Mouse (Mus musculus) embryonic stem cell, embryonic (primary cell): Measurements from ENCODE around the gene Ubc.

Experiments used
- CTCF ChIA-PET, 4 experiments: fragments of 300-600 bp in 2 of 4; fragments of 350-600 bp in 2 of 4; sonication (Branson Sonifier 250); formaldehyde crosslinking; loops; one replicate each; lab custom pipeline; 2022; ENCODE audit warnings: inconsistent platforms in 2 of 4; lab: Charles Lee
- POLR2A ChIA-PET, 4 experiments: fragments of 300-600 bp in 2 of 4; fragments of 350-600 bp in 2 of 4; sonication (Branson Sonifier 250); formaldehyde crosslinking; loops; one replicate each; lab custom pipeline; 2022; ENCODE audit warnings: antibody characterized with exemption in 4 of 4, inconsistent platforms in 1 of 4; lab: Charles Lee

The Ubc gene

GRCm38 (mm10) chr5:125378919-125379318, 11.1 kb downstream of the Ubc start:
- CTCF ChIA-PET, result interaction anchor here (0.5 to 3.6 kb wide), 8 partner anchors 10 to 134 kb away, joined by 3 to 11 read pairs (median 4); no protein-coding TSS in a partner anchor
- POLR2A ChIA-PET, result interaction anchor here in 3 of 4 experiments (0.5 to 1.5 kb wide), 9 partner anchors 10 to 127 kb away, joined by 3 to 7 read pairs (median 4); partner anchors contain the start of genes Gm10382 (in 1 of the 3) and Ubc (in 1 of the 3)

GRCm38 (mm10) chr5:125377214-125377613, 12.8 kb downstream of the Ubc start:
- CTCF ChIA-PET, result no interaction called here

GRCm38 (mm10) chr5:125375871-125376270, 14.1 kb downstream of the Ubc start:
- POLR2A ChIA-PET, result interaction anchor here in 3 of 4 experiments (0.8 to 2.5 kb wide), 7 partner anchors 8 to 30 kb away, joined by 3 to 15 read pairs (median 6); no protein-coding TSS in a partner anchor
- CTCF ChIA-PET, result interaction anchor here in 2 of 4 experiments (0.9 to 1.3 kb wide), 2 partner anchors 104 to 130 kb away, joined by 3 read pairs; no protein-coding TSS in a partner anchor

More at GRCm38 (mm10) chr5:125377214-125377613, 12.8 kb downstream of the Ubc start:
- POLR2A ChIA-PET, result interaction anchor here in 1 of 4 experiments (0.6 kb wide), 1 partner anchor 54 kb away, joined by 3 read pairs; no protein-coding TSS in a partner anchor

GRCm38 (mm10) chr5:125372027-125372426, 18.0 kb downstream of the Ubc start:
- ChIA-PET POLR2A (interaction anchor here (0.7 to 3.5 kb wide), 12 partner anchors 11 to 276 kb away, joined by 3 to 25 read pairs (median 3); partner anchors contain the start of gene Bri3bp (in 1 of the 4)), CTCF (interaction anchor here (0.6 to 1.7 kb wide), 11 partner anchors 12 to 151 kb away, joined by 3 to 6 read pairs (median 4); partner anchors contain the start of gene Scarb1 (in 1 of the 4))

GRCm38 (mm10) chr5:125370950-125371693, 18.9 kb downstream of the Ubc start:
- CTCF ChIA-PET, result interaction anchor here (0.7 to 1.7 kb wide), 9 partner anchors 30 to 152 kb away, joined by 3 to 6 read pairs (median 4); partner anchors contain the start of gene Scarb1 (in 1 of the 4)

GRCm38 (mm10) chr5:125368568-125368967, 21.4 kb downstream of the Ubc start:
- CTCF ChIA-PET, result interaction anchor here (0.5 to 4.0 kb wide), 89 partner anchors 8 to 826 kb away, joined by 3 to 94 read pairs (median 4); partner anchors contain the start of gene Scarb1 (in 3 of the 4)
- POLR2A ChIA-PET, result interaction anchor here (0.5 to 3.1 kb wide), 27 partner anchors 11 to 97 kb away, joined by 3 to 18 read pairs (median 4); partner anchors contain the start of genes Ubc (in 2 of the 4), Bri3bp (in 1 of the 4), Gm10382 (in 1 of the 4) and Scarb1 (in 1 of the 4)

More at GRCm38 (mm10) chr5:125370950-125371693, 18.9 kb downstream of the Ubc start:
- POLR2A ChIA-PET, result interaction anchor here (0.7 to 3.5 kb wide), 9 partner anchors 10 to 117 kb away, joined by 3 to 25 read pairs (median 3); partner anchors contain the start of genes Gm10382 (in 1 of the 4) and Ubc (in 1 of the 4)

- ChIA-PET POLR2A (interaction anchor here (0.6 to 3.1 kb wide), 28 partner anchors 12 to 489 kb away, joined by 3 to 18 read pairs (median 4); partner anchors contain the start of genes Ubc (in 2 of the 4), Gm10382 (in 1 of the 4) and Scarb1 (in 1 of the 4)), CTCF (interaction anchor here (0.5 to 4.0 kb wide), 90 partner anchors 8 to 826 kb away, joined by 3 to 94 read pairs (median 4); partner anchors contain the start of gene Scarb1 (in 3 of the 4))
Measured at GRCm38 (mm10) chr5:125368156-125368555, 21.8 kb downstream of the Ubc start.

GRCm38 (mm10) chr5:125364851-125365429, 25.1 kb downstream of the Ubc start:
- CTCF ChIA-PET, result interaction anchor here in 3 of 4 experiments (0.6 to 1.6 kb wide), 5 partner anchors 16 to 100 kb away, joined by 3 to 13 read pairs (median 4); no protein-coding TSS in a partner anchor
- POLR2A ChIA-PET, result interaction anchor here in 2 of 4 experiments (0.6 to 0.9 kb wide), 3 partner anchors 14 to 99 kb away, joined by 3 to 14 read pairs (median 6); no protein-coding TSS in a partner anchor

GRCm38 (mm10) chr5:125363894-125364293, 26.1 kb downstream of the Ubc start:
- POLR2A ChIA-PET, result no interaction called here
- CTCF ChIA-PET, result interaction anchor here in 1 of 4 experiments (1.6 kb wide), 1 partner anchor 15 kb away, joined by 4 read pairs; no protein-coding TSS in a partner anchor

- CTCF ChIA-PET, result interaction anchor here in 3 of 4 experiments (0.5 to 1.3 kb wide), 8 partner anchors 9 to 462 kb away, joined by 3 to 7 read pairs (median 4); no protein-coding TSS in a partner anchor
- POLR2A ChIA-PET, result interaction anchor here in 2 of 4 experiments (0.6 to 1.5 kb wide), 2 partner anchors 13 to 24 kb away, joined by 3 to 6 read pairs; no protein-coding TSS in a partner anchor
Measured at GRCm38 (mm10) chr5:125360981-125361510, 29.0 kb downstream of the Ubc start.

- CTCF ChIA-PET, result interaction anchor here in 2 of 4 experiments (0.5 to 1.3 kb wide), 2 partner anchors 9 to 12 kb away, joined by 3 to 6 read pairs; no protein-coding TSS in a partner anchor
- POLR2A ChIA-PET, result interaction anchor here in 2 of 4 experiments (0.6 to 1.5 kb wide), 2 partner anchors 12 to 24 kb away, joined by 3 to 6 read pairs; no protein-coding TSS in a partner anchor
Measured at GRCm38 (mm10) chr5:125360566-125360965, 29.4 kb downstream of the Ubc start.

GRCm38 (mm10) chr5:125358270-125358608, 31.8 kb downstream of the Ubc start:
- CTCF ChIA-PET, result interaction anchor here in 2 of 4 experiments (0.6 to 2.3 kb wide), 4 partner anchors 10 to 291 kb away, joined by 3 to 8 read pairs (median 3); no protein-coding TSS in a partner anchor
- POLR2A ChIA-PET, result interaction anchor here in 3 of 4 experiments (0.6 to 1.0 kb wide), 4 partner anchors 11 to 110 kb away, joined by 3 read pairs; no protein-coding TSS in a partner anchor

- ChIA-PET POLR2A (interaction anchor here (0.5 to 1.1 kb wide), 11 partner anchors 11 to 272 kb away, joined by 3 to 12 read pairs (median 3); partner anchors contain the start of gene Gm10382 (in 1 of the 4)), CTCF (interaction anchor here in 1 of 4 experiments (0.5 to 2.3 kb wide), 5 partner anchors 9 to 291 kb away, joined by 3 to 8 read pairs (median 4); no protein-coding TSS in a partner anchor)
Measured at GRCm38 (mm10) chr5:125357543-125358269, 32.3 kb downstream of the Ubc start.

- POLR2A ChIA-PET, result interaction anchor here in 3 of 4 experiments (0.6 to 4.6 kb wide), 7 partner anchors 15 to 864 kb away, joined by 3 to 15 read pairs (median 3); partner anchors contain the start of gene Scarb1 (in 2 of the 3)
- CTCF ChIA-PET, result interaction anchor here (0.6 to 1.2 kb wide), 6 partner anchors 13 to 578 kb away, joined by 3 to 11 read pairs (median 4); no protein-coding TSS in a partner anchor
Measured at GRCm38 (mm10) chr5:125355650-125356049, 34.4 kb downstream of the Ubc start.

- CTCF ChIA-PET, result interaction anchor here (0.6 to 1.4 kb wide), 10 partner anchors 12 to 753 kb away, joined by 3 to 9 read pairs (median 4); no protein-coding TSS in a partner anchor
- POLR2A ChIA-PET, result interaction anchor here in 3 of 4 experiments (0.6 to 4.6 kb wide), 8 partner anchors 14 to 68 kb away, joined by 3 to 15 read pairs (median 4); partner anchors contain the start of gene Scarb1 (in 2 of the 3)
Measured at GRCm38 (mm10) chr5:125354885-125355492, 35.0 kb downstream of the Ubc start.
